Mouse (Mus musculus) lung, postnatal 25 days (tissue): ENCODE measurements around the gene Boc.
"Not testable (repeated sequence)": the region's sequence is repeated elsewhere in the genome, so short reads cannot be mapped to it uniquely, and the experiment has no call there.

ENCODE experiments used
- DNase-seq: peaks from one replicate; pipeline ENCODE4 v3.0.0; 2022; ENCODE audit warnings: low spot score

The Boc gene

GRCm38 (mm10) chr16:44487194-44487593, 71.5 kb downstream of the Boc start:
- no peak for DNase-seq

GRCm38 (mm10) chr16:44486612-44487011, 72.1 kb downstream of the Boc start:
- no peak for DNase-seq

GRCm38 (mm10) chr16:44485691-44486090, 73.0 kb downstream of the Boc start:
- no peak for DNase-seq

- no peak for DNase-seq
These were observed 73.9 kb downstream of the Boc start for GRCm38 (mm10) chr16:44484831-44485230.

- peak; percentile 78 for DNase-seq
These were observed 74.6 kb downstream of the Boc start for GRCm38 (mm10) chr16:44484079-44484478.

- no peak for DNase-seq
These were observed 76.8 kb downstream of the Boc start for GRCm38 (mm10) chr16:44481599-44482593.

- DNase-seq, result no peak
These were observed 78.1 kb downstream of the Boc start for GRCm38 (mm10) chr16:44480616-44481015.

GRCm38 (mm10) chr16:44479852-44480251, 78.8 kb downstream of the Boc start:
- no peak for DNase-seq

GRCm38 (mm10) chr16:44478767-44479166, 79.9 kb downstream of the Boc start:
- no peak for DNase-seq

- no peak for DNase-seq
These were observed 82.9 kb downstream of the Boc start for GRCm38 (mm10) chr16:44475682-44476375.

GRCm38 (mm10) chr16:44475281-44475680, 83.4 kb downstream of the Boc start:
- no peak for DNase-seq

- no peak for DNase-seq
These were observed 97.8 kb downstream of the Boc start for GRCm38 (mm10) chr16:44460922-44461321.

GRCm38 (mm10) chr16:44458826-44459225, 99.9 kb downstream of the Boc start:
- no peak for DNase-seq

GRCm38 (mm10) chr16:44457858-44458257, 100.8 kb downstream of the Boc start:
- no peak for DNase-seq

- not testable (repeated sequence) for DNase-seq
These were observed 116.8 kb downstream of the Boc start for GRCm38 (mm10) chr16:44441913-44442312.

GRCm38 (mm10) chr16:44435481-44435880, 123.2 kb downstream of the Boc start:
- DNase-seq, result no peak
